Mouse (Mus musculus): ENCODE measurements around the gene Klk1b4.

Gene Klk1b4

GRCm38 (mm10) chr7:44254930-44255329 is 47.7 kb downstream of the Klk1b4 start:
- no peak for DNase-seq

- no peak for DNase-seq
These were observed 50.0 kb downstream of the Klk1b4 start, which contains the start of gene Acp4 for GRCm38 (mm10) chr7:44257278-44257677. TSS of gene Acp4 (minus strand) at chr7:44257378.

GRCm38 (mm10) chr7:44260410-44260809 is 53.2 kb downstream of the Klk1b4 start:
- no peak for DNase-seq

GRCm38 (mm10) chr7:44261147-44261546 is 53.9 kb downstream of the Klk1b4 start, which contains the start of gene Gm15517:
TSS of gene Gm15517 (plus strand) at chr7:44261447.
- DNase-seq = no peak

Measured in cerebellum, adult 9-11 months (tissue).